Mouse (Mus musculus) midbrain, embryonic 13.5 days (tissue): ENCODE results near the gene Prkg2. TPM values are rescaled to one million over a fixed set of nuclear protein-coding genes. Genes with fewer than 3 reads are reported as not detected.

Experiments used
- ATAC-seq: fragments of 200-750 bp; cut with Nextera tagmentation; 2 replicates; pipeline ENCODE4 v1.8.0; 2017; ENCODE audit warnings: mild to moderate bottlenecking, moderate TSS enrichment, moderate library complexity
- H3K27ac ChIP-seq: fragments of 300-500 bp; sonication (generic); 2 replicates; pipeline ENCODE4 v1.5.1; 2015; ENCODE audit warnings: inconsistent platforms, mild to moderate bottlenecking, moderate library complexity
- H3K27me3 ChIP-seq: fragments of 300-500 bp; sonication (generic); 2 replicates; pipeline ENCODE4 v1.6.1; 2015; ENCODE audit warnings: mild to moderate bottlenecking, inconsistent platforms
- H3K36me3 ChIP-seq: fragments of 300-500 bp; sonication (generic); 2 replicates; pipeline ENCODE4 v1.6.1; 2015; ENCODE audit warnings: mild to moderate bottlenecking, inconsistent platforms
- H3K4me1 ChIP-seq: fragments of 300-500 bp; sonication (generic); replicated peaks from 2 replicates; pipeline ENCODE4 v1.6.1; 2015; ENCODE audit warnings: inconsistent platforms
- H3K4me2 ChIP-seq: fragments of 300-500 bp; sonication (generic); replicated peaks from 2 replicates; pipeline ENCODE4 v1.6.1; 2015; ENCODE audit warnings: moderate library complexity, mild to moderate bottlenecking, inconsistent platforms
- H3K4me3 ChIP-seq: fragments of 300-500 bp; sonication (generic); replicated peaks from 2 replicates; pipeline ENCODE4 v1.5.1; 2015; ENCODE audit warnings: mild to moderate bottlenecking, inconsistent platforms
- H3K9ac ChIP-seq: fragments of 300-500 bp; sonication (generic); replicated peaks from 2 replicates; pipeline ENCODE4 v1.6.1; 2015; ENCODE audit warnings: mild to moderate bottlenecking, inconsistent platforms
- H3K9me3 ChIP-seq: fragments of 300-500 bp; sonication (generic); 2 replicates; pipeline ENCODE4 v1.6.1; 2016; ENCODE audit warnings: mild to moderate bottlenecking, inconsistent platforms
- WGBS: fragments of 180-500 bp; shearing (Covaris S2); methylation state at CpG from one replicate; pipeline ENCODE4 v1.1.7; 2015; 5-methylcytosine and 5-hydroxymethylcytosine counted together
- polyA plus RNA-seq: library from polyadenylated mRNA; unstranded; fragments of >200 nt; fragmentation: Nextera tagmentation; extraction: Ambion mirVana; gene quantifications from 2 replicates; pipeline ENCODE4 v1.2.1, GENCODE M21; 2015

Prkg2 gene
- polyA plus RNA-seq, result 1.5 and 3.4 TPM in 2 replicates

GRCm38 (mm10) chr5:99036596-99037441 is at the start of gene Prkg2:
Gene Prkg2, minus strand, starts transcription at chr5:99037351.
- Histone ChIP-seq H3K27me3 (peaks cover 37% of the 10 kb centered on the region), H3K4me2 (peak within 1 kb of the TSS; percentile 99), H3K27ac (no peak within 1 kb of the TSS; the same call in 1 of the 2 replicates), H3K4me3 (peak within 1 kb of the TSS; percentile 70), H3K4me1 (peaks cover 24% of the 10 kb centered on the region), H3K9me3 (no peaks in the 10 kb centered on the region), H3K9ac (peak within 1 kb of the TSS; percentile 78), H3K36me3 (no peaks in the 10 kb centered on the region)
- peak; percentile 90 for ATAC-seq
- under 1% methylated on average over 73 of the region's 94 CpGs for WGBS

GRCm38 (mm10) chr5:99083955-99084354 is 46.8 kb upstream of the Prkg2 start:
- no peaks in the 10 kb centered on the region for H3K9me3 ChIP-seq
- no peak overlapping the region for H3K4me2 ChIP-seq
- 10% methylated on average over 5 of the region's 5 CpGs for WGBS
- H3K4me1 ChIP-seq, result 0 out of 2 replicates have a peak, but pooled peaks cover 5% of the 10 kb centered on the region
- no peak overlapping the region for H3K27ac ChIP-seq
- no peak for ATAC-seq
- no peaks in the 10 kb centered on the region for H3K36me3 ChIP-seq
- no peak overlapping the region for H3K9ac ChIP-seq
- H3K4me3 ChIP-seq, result no peak overlapping the region
- H3K27me3 ChIP-seq, result no peaks in the 10 kb centered on the region

DNA sequence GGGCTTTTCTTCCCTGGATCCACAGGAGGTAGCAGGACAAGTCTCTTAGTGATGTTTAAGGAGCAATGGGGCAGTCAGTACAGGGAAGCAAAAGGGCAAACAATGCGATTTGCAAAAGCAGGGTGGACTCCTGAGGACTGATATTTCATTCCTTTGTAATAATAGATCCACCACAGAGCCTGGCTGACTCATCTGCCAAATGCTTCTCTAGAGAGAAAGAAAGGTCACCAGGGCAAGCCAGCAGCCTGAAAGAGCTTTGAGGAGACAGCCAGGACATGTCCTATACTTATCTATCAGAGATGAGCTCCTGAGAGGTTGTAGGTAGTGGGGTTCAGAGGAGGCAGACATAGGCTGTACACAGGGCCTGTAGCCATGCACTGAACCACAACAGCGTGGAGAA is 41.2 kb upstream of the Prkg2 start:
- Histone ChIP-seq H3K27me3 (no peaks in the 10 kb centered on the region), H3K4me1 (no peaks in the 10 kb centered on the region), H3K36me3 (no peaks in the 10 kb centered on the region), H3K4me3 (no peak overlapping the region), H3K9ac (no peak overlapping the region), H3K27ac (no peak overlapping the region), H3K4me2 (no peak overlapping the region), H3K9me3 (no peaks in the 10 kb centered on the region)
- 52% methylated on average over 2 of the region's 2 CpGs for WGBS
- no peak for ATAC-seq

DNA sequence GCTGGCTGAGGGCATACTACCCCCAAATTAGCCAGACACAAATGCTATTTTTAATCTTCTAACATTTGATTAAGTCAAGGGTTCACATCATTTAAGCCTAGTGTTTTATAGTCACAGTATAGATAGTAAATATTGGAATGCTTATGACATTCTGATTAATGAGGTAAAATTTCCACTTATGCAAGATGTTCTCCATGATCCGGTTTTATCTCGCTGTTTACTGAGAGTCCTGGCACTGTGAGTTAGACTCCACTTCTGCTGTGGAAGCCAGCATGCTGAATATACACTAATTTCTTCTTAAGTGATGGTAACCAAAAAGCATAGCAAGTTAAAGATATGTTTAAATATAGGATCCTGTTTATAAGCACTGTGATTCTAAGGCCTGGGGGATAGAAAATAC is 31.2 kb upstream of the Prkg2 start:
- H3K9me3 ChIP-seq, result no peaks in the 10 kb centered on the region
- no peaks in the 10 kb centered on the region for H3K4me1 ChIP-seq
- no peak overlapping the region for H3K27ac ChIP-seq
- H3K4me3 ChIP-seq, result no peak overlapping the region
- no peaks in the 10 kb centered on the region for H3K27me3 ChIP-seq
- no peak overlapping the region for H3K4me2 ChIP-seq
- no peak overlapping the region for H3K9ac ChIP-seq
- H3K36me3 ChIP-seq, result no peaks in the 10 kb centered on the region
- 96% methylated on average over 2 of the region's 2 CpGs for WGBS
- no peak for ATAC-seq

DNA sequence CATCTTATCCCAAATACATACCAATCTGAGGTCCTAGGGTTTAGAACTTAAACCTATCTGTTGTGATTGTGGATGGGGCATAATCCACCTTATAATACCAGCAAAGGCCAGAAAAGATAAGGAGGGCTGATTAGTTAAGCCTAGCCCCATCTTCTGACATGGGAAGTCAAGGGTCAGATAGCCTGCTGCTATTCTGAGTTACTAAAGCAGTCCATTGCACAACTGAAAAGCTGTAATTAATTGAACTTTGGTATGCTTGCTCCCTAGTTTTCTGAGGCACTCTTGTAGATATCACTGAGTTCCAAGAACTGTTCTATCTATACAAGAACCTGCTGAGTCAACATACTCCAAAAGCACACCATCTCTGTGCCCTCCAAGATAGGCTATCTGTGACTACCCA is 25.4 kb upstream of the Prkg2 start:
- Histone ChIP-seq H3K9me3 (no peaks in the 10 kb centered on the region), H3K36me3 (no peaks in the 10 kb centered on the region), H3K4me3 (no peak overlapping the region), H3K9ac (no peak overlapping the region), H3K4me2 (no peak overlapping the region), H3K4me1 (no peaks in the 10 kb centered on the region), H3K27me3 (no peaks in the 10 kb centered on the region), H3K27ac (no peak overlapping the region)
- ATAC-seq, result no peak

- H3K4me3 ChIP-seq, result no peak overlapping the region
- peaks cover 36% of the 10 kb centered on the region for H3K27me3 ChIP-seq
- H3K4me1 ChIP-seq, result peaks cover 16% of the 10 kb centered on the region
- no peaks in the 10 kb centered on the region for H3K36me3 ChIP-seq
- H3K9ac ChIP-seq, result no peak overlapping the region
- 91% methylated on average over 6 of the region's 6 CpGs for WGBS
- H3K27ac ChIP-seq, result no peak overlapping the region
- ATAC-seq, result no peak
- no peak overlapping the region for H3K4me2 ChIP-seq
- no peaks in the 10 kb centered on the region for H3K9me3 ChIP-seq
Measured at GRCm38 (mm10) chr5:99039021-99039420, 1.9 kb upstream of the Prkg2 start.

DNA sequence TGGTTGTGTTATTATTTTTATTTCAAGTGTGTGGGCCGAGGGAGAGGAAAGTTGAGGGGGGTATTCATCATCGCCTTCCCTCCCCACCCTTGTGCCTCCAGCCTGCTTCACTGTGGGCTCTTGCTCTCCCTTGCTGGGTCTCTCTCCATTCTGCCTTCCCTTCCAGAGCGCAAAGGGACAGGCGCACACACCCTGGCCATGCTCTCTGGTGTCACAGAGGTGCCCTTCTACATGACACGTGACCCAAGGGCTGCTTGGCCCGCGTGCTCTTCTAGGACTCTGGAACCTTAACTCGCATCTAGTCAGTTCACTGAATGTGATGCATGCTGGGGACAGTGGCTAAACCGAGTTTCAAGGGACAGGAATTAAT is 276 bp upstream of the Prkg2 start:
- Histone ChIP-seq H3K4me3 (peak overlapping the region; percentile 70), H3K27ac (no peak overlapping the region), H3K36me3 (no peaks in the 10 kb centered on the region), H3K27me3 (peaks cover 37% of the 10 kb centered on the region), H3K9me3 (no peaks in the 10 kb centered on the region), H3K4me2 (peak overlapping the region; percentile 99), H3K4me1 (peaks cover 20% of the 10 kb centered on the region), H3K9ac (peak overlapping the region; percentile 78; the same call in 1 of the 2 replicates)
- ATAC-seq, result peak; percentile 65
- WGBS, result 4% methylated on average over 9 of the region's 9 CpGs

DNA sequence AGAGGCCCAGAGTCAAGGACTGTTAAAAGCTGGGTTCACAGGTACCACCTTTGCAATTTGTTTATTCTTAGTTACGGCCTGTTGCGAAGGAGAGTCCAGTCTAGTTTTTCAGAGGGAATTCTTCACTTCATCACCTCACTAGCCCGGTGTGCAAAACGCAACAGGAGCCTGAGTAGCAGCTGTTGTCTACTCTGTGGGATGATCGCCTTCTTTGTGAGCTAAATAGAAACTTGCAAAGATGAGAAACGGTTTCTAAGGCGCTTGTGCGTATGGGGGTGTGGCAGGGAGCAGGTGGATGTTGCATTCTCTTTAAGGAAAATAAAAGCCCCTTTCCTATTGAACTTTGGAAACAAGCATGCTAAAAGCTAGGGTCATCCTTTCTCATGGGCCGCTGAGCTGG is 1.2 kb downstream of the Prkg2 start:
- 46% methylated on average over 9 of the region's 9 CpGs for WGBS
- H3K4me2 ChIP-seq, result peak overlapping the region; percentile 99
- no peak overlapping the region for H3K27ac ChIP-seq
- H3K4me1 ChIP-seq, result peaks cover 27% of the 10 kb centered on the region
- no peaks in the 10 kb centered on the region for H3K9me3 ChIP-seq
- no peaks in the 10 kb centered on the region for H3K36me3 ChIP-seq
- peaks cover 37% of the 10 kb centered on the region for H3K27me3 ChIP-seq
- H3K9ac ChIP-seq, result 0 out of 2 replicates have a peak overlapping the region, but pooled peaks have one; percentile 78
- peak overlapping the region; percentile 70 for H3K4me3 ChIP-seq
- ATAC-seq, result no peak

GRCm38 (mm10) chr5:99031551-99032149 is 5.5 kb downstream of the Prkg2 start:
- Histone ChIP-seq H3K9ac (no peak overlapping the region), H3K4me1 (peaks cover 22% of the 10 kb centered on the region), H3K27ac (no peak overlapping the region), H3K36me3 (no peaks in the 10 kb centered on the region), H3K4me2 (no peak overlapping the region), H3K9me3 (no peaks in the 10 kb centered on the region), H3K4me3 (no peak overlapping the region), H3K27me3 (peaks cover 20% of the 10 kb centered on the region)
- WGBS, result 38% methylated on average over 6 of the region's 6 CpGs
- ATAC-seq, result no peak

- WGBS, result 77% methylated on average over 3 of the region's 3 CpGs
- no peaks in the 10 kb centered on the region for H3K4me1 ChIP-seq
- no peak overlapping the region for H3K27ac ChIP-seq
- H3K4me2 ChIP-seq, result no peak overlapping the region
- H3K9ac ChIP-seq, result no peak overlapping the region
- ATAC-seq, result no peak
- no peaks in the 10 kb centered on the region for H3K9me3 ChIP-seq
- no peak overlapping the region for H3K4me3 ChIP-seq
- H3K36me3 ChIP-seq, result no peaks in the 10 kb centered on the region
- H3K27me3 ChIP-seq, result no peaks in the 10 kb centered on the region
Measured at GRCm38 (mm10) chr5:99026343-99026742, 10.8 kb downstream of the Prkg2 start.

GRCm38 (mm10) chr5:99019709-99020108 is 17.4 kb downstream of the Prkg2 start:
- Histone ChIP-seq H3K9me3 (no peaks in the 10 kb centered on the region), H3K4me3 (no peak overlapping the region), H3K36me3 (no peaks in the 10 kb centered on the region), H3K27me3 (no peaks in the 10 kb centered on the region), H3K9ac (no peak overlapping the region), H3K27ac (no peak overlapping the region), H3K4me2 (no peak overlapping the region), H3K4me1 (no peaks in the 10 kb centered on the region)
- 88% methylated on average over 6 of the region's 6 CpGs for WGBS
- ATAC-seq, result no peak

- H3K4me3 ChIP-seq, result no peak overlapping the region
- no peaks in the 10 kb centered on the region for H3K27me3 ChIP-seq
- no peaks in the 10 kb centered on the region for H3K36me3 ChIP-seq
- no peak overlapping the region for H3K4me2 ChIP-seq
- 85% methylated on average over 3 of the region's 3 CpGs for WGBS
- H3K4me1 ChIP-seq, result no peaks in the 10 kb centered on the region
- no peak overlapping the region for H3K9ac ChIP-seq
- H3K9me3 ChIP-seq, result no peaks in the 10 kb centered on the region
- no peak overlapping the region for H3K27ac ChIP-seq
- ATAC-seq, result no peak
Measured at GRCm38 (mm10) chr5:99015140-99015539, 22.0 kb downstream of the Prkg2 start.
